Mouse (Mus musculus): ENCODE data around the gene Tyms.
"Not testable (repeated sequence)": the region's sequence is repeated elsewhere in the genome, so short reads cannot be mapped to it uniquely, and the experiment has no call there.

Tyms gene

DNA sequence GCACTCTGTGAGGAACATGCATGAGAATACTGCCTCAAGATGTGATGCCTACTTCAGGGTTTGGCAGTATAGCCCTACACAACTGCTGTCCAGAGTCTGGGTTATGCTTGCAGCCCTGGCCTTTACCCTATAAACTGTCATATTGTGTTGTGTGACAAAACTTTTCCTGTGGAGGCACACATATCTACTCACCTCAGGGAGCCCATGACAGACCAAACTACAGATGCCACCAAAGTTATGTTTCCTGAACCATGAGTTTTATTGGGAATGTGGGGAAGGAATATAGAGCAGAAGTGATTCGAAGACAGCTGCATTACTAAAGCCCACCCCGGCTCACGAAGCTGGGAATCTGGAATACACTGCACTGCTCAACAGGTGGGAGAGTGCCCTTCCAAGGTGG lies 29.9 kb upstream of the Tyms start:
- no peak for DNase-seq (ENCODE audit: low spot score in 2 of 2)

DNA sequence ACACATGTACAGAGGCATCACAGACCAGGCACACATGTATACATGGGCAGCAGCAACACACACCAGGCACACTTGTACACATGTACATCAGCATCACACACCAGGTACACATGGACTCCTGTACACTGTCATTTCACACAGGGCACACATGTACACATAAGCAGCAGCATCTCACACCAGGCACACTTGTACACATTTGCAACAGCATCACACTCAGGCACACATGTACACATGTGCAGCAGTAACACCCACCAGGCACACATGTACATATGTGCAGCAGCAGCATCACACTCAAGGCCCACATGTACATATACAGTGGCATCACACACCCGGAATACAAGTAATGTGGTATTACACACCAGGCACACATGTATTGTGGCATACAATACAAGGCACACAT lies 24.8 kb upstream of the Tyms start:
- no peak for DNase-seq (ENCODE audit: low spot score in 2 of 2)

DNA sequence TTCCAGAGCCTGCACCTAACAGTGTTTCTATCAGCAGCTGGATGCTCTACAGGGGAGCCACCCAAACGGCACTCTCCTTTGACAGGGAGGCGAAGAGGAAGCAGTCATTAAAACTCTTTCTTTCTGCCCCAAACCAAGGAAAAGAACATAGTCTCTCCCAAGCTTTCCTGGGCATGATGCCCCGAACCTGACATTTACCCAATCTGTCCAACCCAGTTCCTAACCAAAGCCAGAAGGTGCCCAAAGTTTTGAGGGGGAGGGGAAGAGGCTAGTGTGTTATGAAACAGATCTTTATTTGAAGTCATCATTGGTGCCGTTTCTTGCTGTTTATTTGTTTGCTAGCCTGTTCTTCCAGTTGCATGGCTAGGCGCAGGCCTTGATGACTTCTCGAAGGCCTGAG lies 22.3 kb upstream of the Tyms start:
- no peak for DNase-seq (ENCODE audit: low spot score in 2 of 2)

DNA sequence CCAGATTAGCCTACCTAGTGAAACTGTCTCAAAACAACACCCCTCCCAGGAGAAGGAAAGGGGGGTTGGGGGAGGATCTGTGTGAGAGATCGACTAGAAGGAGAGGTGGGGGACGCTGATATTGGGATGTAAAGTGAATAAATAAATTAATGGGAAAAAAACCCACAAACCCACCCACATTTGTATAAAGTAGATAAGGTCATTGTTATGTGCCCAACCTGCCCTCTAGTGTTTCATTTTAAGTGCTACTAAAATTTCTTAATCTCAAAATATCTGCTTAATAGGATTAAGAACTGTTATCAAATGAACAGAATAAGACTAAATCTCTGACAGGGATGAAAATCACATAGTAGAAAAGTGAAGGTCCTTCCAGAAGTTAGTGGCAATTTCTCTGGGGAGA lies 21.0 kb upstream of the Tyms start:
- DNase-seq (ENCODE audit: low spot score in 2 of 2), result no peak

DNA sequence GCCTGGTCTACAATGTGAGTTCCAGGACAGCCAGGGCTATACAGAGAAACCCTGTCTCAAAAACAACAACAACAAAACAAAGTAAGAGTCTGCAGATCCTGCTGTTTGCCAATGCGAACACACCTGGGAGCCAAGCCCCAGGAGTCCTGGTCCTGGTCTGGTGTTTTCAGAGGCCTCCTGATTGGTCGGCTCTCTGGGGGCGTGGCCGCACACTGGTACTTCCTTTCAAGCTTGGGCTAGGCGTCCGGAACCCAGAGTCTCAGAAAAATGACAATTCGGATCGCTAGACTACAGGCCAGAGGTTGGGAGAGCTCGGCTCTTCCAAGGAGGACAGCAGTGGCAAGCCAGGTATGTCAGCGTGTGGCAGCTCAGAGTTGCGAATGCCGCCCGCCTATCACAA lies 19.3 kb upstream of the Tyms start:
- no peak for DNase-seq (ENCODE audit: low spot score in 2 of 2)

DNA sequence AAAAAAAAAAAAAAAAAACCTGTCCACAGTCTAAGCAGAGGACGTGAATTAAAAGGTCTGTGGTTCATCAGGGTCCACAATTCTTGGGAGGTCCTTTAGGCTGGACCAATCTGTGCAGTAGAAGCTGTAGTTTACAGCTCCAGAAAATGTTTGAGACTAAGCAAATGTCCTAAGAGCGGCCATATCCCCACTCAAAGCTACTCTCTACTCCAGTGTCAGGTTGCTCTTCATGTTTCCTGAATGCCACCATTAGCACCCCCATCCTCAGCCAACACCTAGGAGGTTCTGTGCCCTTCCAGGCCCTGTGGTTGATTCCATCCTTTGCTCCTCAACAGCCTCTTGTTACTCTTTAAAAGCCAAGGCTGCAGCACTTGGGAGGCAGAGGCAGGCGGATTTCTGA lies 1.0 kb downstream of the Tyms start:
- DNase-seq (ENCODE audit: low spot score in 2 of 2), result no peak

DNA sequence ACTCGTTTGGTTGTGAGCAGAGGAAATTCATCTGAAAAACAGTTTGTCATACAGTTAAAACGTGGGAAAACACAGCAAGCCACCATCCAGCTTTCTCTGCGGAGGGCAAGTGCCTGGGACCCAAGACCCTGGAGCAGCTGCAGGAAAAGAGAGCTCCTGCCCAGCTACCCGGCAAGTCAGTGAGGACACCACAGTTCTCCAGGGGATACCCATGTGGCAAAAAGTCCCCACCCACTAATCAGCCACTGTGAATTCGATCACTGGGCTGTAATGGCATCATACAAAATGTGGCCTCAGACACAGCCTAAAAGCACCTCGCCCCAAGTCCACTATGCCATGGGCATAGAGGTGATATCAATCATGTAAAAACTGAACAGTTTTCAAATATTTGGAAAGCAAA lies 1.7 kb downstream of the Tyms start:
- DNase-seq (ENCODE audit: low spot score in 2 of 2), result no peak

DNA sequence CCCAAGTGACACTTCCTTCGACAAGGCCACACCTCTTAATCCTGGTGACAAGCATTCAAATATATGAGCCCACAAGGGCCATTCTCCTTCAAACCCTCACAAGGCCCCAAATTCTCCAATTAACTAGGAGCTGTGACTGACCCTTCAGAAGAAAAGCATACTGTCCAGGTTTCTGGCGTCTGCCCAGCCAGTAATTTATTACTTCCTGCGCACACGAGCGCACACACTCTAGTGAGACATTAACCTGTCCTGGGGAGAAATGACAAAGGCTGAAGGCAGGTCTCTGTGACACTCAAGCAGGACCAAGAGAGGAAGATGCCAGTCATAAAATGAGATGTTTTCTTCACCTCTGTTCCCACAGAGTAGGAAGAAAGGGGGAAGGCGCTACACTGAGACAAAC lies 5.7 kb downstream of the Tyms start:
- DNase-seq (ENCODE audit: low spot score in 2 of 2), result no peak

DNA sequence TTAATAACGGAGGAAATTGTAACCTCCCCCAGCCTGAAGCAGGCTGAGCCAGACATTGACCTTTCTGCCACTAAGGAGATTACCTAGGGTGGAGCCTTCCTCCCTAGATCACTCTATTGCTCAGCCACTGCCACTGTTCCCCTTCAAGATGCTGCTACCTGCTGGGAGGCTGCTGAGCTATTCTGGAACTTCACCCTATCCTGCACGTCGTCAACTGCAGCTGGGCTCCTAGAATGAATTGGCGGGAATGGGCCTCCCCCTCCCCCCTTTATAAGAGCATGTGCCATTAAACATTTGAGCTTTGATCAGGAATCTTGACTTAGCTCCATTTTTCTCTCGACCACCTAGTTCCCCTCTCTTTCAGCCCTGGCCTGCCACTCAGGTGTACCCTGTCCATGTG lies 13.8 kb downstream of the Tyms start:
- not testable (repeated sequence) for DNase-seq (ENCODE audit: low spot score in 2 of 2)

DNA sequence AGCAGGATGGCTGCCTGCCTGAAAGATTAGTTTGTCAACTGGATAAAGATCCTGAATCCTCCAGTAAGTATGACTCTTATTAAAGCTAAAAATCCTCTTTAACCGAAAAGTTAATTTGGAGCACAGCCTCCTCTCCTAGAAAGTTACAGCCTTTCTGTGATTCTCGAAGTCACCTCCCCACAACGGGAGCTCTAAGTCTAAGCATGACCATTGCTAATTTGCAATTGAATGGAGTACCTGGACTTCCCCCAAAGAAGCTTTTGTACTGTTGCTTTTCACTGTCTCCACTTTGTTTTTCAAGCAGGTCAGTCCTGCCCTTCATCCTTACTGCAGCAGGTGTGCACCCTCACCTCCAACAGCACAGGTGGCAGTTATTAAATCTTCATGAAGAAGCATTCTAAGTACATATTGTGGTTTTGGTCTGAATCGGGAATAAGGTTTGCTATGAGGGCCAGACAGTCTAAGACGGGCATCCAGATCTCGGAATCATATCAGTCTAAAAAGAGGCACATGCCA lies 15.1 kb downstream of the Tyms start:
- no peak for DNase-seq (ENCODE audit: low spot score in 2 of 2)

DNA sequence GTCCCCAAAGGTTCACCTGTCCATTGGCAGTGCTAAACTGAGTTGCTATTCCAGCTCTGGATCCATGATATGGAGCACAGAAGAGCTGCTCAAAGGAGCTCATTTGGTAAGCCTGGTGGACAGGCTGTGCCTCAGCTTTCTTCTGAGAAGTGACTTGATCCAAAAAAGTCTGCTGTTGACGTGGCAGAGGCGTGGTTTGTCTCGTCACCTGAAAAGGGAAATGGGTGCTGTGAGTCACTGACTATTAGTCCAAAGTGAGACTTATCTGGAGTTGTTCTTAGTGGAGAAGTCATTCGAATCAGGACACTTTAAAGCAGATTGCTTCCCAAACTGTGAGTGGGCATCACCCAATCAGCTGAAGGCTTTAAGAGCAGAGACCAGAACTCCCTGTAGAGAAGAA lies 33.6 kb downstream of the Tyms start:
- DNase-seq (ENCODE audit: low spot score in 2 of 2), result not testable (repeated sequence)

DNA sequence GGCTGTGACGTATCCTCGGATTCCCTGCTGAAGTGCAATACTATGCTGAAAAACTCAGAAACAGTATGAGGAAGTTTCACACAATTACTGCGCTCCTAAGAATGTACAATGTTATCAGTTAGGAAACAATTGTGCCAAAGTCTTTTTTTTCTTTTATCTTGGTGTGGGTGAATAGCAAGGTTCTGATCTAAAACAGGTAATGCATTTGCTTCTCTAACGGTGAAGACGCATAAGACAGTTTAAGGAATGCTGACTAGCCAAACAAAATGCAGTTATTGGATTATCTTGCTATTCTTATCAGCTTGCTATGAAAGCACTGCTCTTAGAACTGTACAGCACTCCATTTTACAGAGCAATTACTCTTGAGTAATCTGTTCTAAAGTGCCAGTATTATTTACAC lies 34.1 kb downstream of the Tyms start:
- not testable (repeated sequence) for DNase-seq (ENCODE audit: low spot score in 2 of 2)

DNA sequence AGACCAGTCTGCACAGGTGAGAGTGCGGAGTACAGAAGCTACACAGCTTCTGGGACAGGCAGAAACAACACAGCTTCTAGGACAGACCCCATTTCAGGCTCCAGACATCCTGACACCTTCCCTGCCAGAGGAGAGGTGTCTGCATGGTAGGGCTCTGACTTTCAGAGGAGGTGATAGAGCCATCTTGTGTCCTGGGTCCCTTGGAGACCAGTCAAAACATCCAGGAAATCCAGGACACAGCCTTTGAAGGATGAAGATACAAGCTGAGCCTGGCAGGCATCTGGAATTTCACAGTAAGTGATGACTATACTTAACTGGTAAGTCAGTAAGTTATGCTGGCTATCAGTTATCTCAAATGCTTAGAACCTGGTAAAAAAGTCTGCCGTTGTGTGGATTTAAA lies 36.3 kb downstream of the Tyms start:
- not testable (repeated sequence) for DNase-seq (ENCODE audit: low spot score in 2 of 2)

DNA sequence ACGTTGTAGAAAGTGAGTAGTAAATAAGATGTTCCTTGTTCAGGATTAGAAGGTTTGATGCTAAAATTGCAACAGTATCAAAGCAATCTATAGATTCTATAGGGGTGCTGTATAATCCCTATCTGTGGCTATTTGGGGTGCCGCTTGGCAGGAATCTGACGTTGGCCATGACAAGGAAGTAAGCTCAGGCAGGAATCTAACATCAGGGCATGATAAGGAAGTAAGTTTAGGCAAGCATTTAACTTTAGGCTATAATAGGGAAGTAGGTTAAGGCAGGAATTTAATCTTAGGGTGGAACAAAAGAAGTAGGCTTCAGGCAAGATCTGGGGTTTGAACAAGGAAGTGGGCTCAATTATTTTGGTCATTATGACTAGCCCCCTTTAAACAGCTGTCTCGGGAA lies 37.6 kb downstream of the Tyms start:
- DNase-seq (ENCODE audit: low spot score in 2 of 2), result not testable (repeated sequence)

DNA sequence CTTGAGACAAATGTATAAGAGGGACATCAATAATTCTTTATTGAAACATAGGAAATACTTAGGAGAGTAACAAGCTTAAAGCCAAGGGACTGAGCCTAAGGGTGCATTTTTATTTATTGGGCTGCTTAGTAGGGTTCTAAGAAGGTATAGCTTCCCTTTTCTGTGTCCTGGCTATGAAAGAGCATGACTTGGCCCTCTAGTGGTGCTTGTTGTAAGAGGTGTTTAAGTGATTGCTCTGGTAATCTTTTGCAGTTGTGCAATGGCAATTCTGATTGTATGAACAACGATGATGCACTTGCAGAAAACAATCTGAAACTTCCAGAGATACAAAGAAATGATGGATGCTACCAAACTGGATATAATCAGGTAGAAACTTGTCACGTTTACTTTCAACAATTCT lies 58.8 kb downstream of the Tyms start:
- DNase-seq (ENCODE audit: low spot score in 2 of 2), result no peak

DNA sequence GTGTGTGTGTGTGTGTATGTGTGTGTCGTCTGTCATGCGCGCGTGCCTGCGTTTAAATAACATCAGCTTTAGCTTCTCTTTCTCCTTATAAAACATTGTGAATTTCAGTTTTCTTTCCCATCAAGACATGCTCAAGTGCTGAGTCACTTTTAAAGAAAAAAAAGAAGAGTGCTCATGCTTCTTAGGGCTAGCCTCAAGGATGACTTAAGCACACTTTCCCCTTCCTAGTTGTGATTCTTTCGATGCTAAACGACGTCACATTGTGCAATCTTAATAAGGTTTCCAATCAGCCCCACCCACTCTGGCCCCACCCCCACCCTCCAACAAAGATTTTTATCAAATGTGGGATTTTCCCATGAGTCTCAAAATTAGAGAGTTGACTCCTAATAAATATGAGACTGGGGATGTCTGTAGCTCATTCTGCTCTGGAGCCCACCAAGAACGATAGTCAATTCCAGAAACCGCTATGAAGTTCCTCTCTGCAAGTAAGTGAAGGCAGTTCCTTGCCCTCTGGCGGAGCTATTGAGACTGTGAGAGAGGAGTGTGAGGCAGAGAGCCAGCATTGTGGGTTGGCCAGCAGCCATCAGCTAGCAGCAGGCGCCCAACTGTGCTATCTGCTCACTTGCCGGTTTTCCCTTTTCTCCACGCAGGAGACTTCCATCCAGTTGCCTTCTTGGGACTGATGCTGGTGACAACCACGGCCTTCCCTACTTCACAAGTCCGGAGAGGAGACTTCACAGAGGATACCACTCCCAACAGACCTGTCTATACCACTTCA lies 60.5 kb downstream of the Tyms start, which contains the start of gene Il6:
Il6 (plus strand) TSS at position 389 of the 778 bp plus-strand sequence.
- peak; percentile 76 to 83 for DNase-seq (ENCODE audit: low spot score in 2 of 2)
